Mouse (Mus musculus) layer of hippocampus, adult 9-10 months (tissue): Measurements from ENCODE around the gene Abcc6.

ENCODE experiments used
- DNase-seq: peaks from one replicate; pipeline ENCODE4 v3.0.0; 2022; ENCODE audit warnings: low spot score

The Abcc6 gene

GRCm38 (mm10) chr7:46030145-46030488 is at the start of gene Abcc6:
TSS of gene Abcc6 (minus strand) at chr7:46030302.
- no peak for DNase-seq

GRCm38 (mm10) chr7:46077675-46078074 is 47.6 kb upstream of the Abcc6 start:
- no peak for DNase-seq

GRCm38 (mm10) chr7:46076844-46077243 is 46.7 kb upstream of the Abcc6 start:
- DNase-seq = no peak

GRCm38 (mm10) chr7:46068831-46069230 is 38.7 kb upstream of the Abcc6 start:
- no peak for DNase-seq

- DNase-seq = no peak
These were observed 33.2 kb upstream of the Abcc6 start for GRCm38 (mm10) chr7:46063296-46063695.

GRCm38 (mm10) chr7:46061614-46062013 is 31.5 kb upstream of the Abcc6 start:
- no peak for DNase-seq

GRCm38 (mm10) chr7:46060688-46061087 is 30.6 kb upstream of the Abcc6 start:
- DNase-seq = no peak

GRCm38 (mm10) chr7:46058882-46059281 is 28.8 kb upstream of the Abcc6 start:
- DNase-seq = no peak

GRCm38 (mm10) chr7:46053566-46053965 is 23.5 kb upstream of the Abcc6 start:
- DNase-seq = no peak

GRCm38 (mm10) chr7:46052161-46052821 is 22.2 kb upstream of the Abcc6 start:
- no peak for DNase-seq

GRCm38 (mm10) chr7:46049981-46050380 is 19.9 kb upstream of the Abcc6 start:
- no peak for DNase-seq

GRCm38 (mm10) chr7:46047873-46048562 is 17.9 kb upstream of the Abcc6 start:
- no peak for DNase-seq

- no peak for DNase-seq
These were observed 15.8 kb upstream of the Abcc6 start for GRCm38 (mm10) chr7:46045882-46046281.

GRCm38 (mm10) chr7:46044106-46044505 is 14.0 kb upstream of the Abcc6 start:
- DNase-seq = no peak

- no peak for DNase-seq
These were observed 9.8 kb upstream of the Abcc6 start for GRCm38 (mm10) chr7:46039873-46040272.

GRCm38 (mm10) chr7:46037433-46037832 is 7.3 kb upstream of the Abcc6 start:
- no peak for DNase-seq

- no peak for DNase-seq
These were observed 5.4 kb upstream of the Abcc6 start for GRCm38 (mm10) chr7:46035468-46035867.

GRCm38 (mm10) chr7:46034991-46035390 is 4.9 kb upstream of the Abcc6 start:
- DNase-seq = no peak

- DNase-seq = no peak
These were observed 3.8 kb upstream of the Abcc6 start for GRCm38 (mm10) chr7:46033870-46034337.

- DNase-seq = peak; percentile 87
These were observed 3.2 kb upstream of the Abcc6 start, which contains the start of gene Nomo1 for GRCm38 (mm10) chr7:46033109-46033869. TSS of gene Nomo1 (plus strand) at chr7:46033698.

GRCm38 (mm10) chr7:46031075-46031474 is 973 bp upstream of the Abcc6 start:
- DNase-seq = no peak

- DNase-seq = no peak
These were observed 580 bp downstream of the Abcc6 start for GRCm38 (mm10) chr7:46029299-46030144.
